Mouse (Mus musculus) heart, embryonic 14.5 days (tissue): ENCODE measurements around the gene Rpain. TPM values are rescaled to one million over a fixed set of nuclear protein-coding genes. Genes with fewer than 3 reads are reported as not detected.
A peak's percentile ranks its signal among the peaks of the same experiment; 100 is the strongest.

Experiments
- ATAC-seq: fragments of 200-750 bp; cut with Nextera tagmentation; 2 replicates; pipeline ENCODE4 v1.8.0; 2017; ENCODE audit warnings: low read depth, moderate TSS enrichment; ENCODE audit not compliant: insufficient number of reproducible peaks, insufficient read depth, low FRiP score
- H3K27ac ChIP-seq, 2 experiments: fragments of 200-500 bp in 1 of 2; fragments of 300-500 bp in 1 of 2; sonication (generic) in 1 of 2; replicated peaks in 1 of 2; 2 replicates each; pipeline ENCODE4 v1.5.1; 2012 to 2014; ENCODE audit warnings: low read depth in 2 of 2, low read length in 2 of 2, control low read depth in 1 of 2, mild to moderate bottlenecking in 1 of 2, mixed read lengths in 1 of 2; ENCODE audit not compliant: control insufficient read depth in 1 of 2, insufficient read depth in 1 of 2
- H3K27me3 ChIP-seq: fragments of 300-500 bp; sonication (generic); 2 replicates; pipeline ENCODE4 v1.6.1; 2014; ENCODE audit warnings: mild to moderate bottlenecking, low read length, control low read depth; ENCODE audit not compliant: control insufficient read depth, insufficient read depth
- H3K36me3 ChIP-seq: fragments of 300-500 bp; sonication (generic); 2 replicates; pipeline ENCODE4 v1.6.1; 2014; ENCODE audit warnings: mild to moderate bottlenecking, control low read depth, low read length, mixed read lengths; ENCODE audit not compliant: control insufficient read depth, insufficient read depth
- H3K4me1 ChIP-seq, 2 experiments: fragments of 200-500 bp in 1 of 2; fragments of 300-500 bp in 1 of 2; sonication (generic) in 1 of 2; 2 replicates each; pipeline ENCODE4 v1.6.1; 2012 to 2014; ENCODE audit warnings: low read length in 2 of 2, control low read depth in 1 of 2, mixed read lengths in 1 of 2; ENCODE audit not compliant: control insufficient read depth in 2 of 2, insufficient read depth in 2 of 2
- H3K4me2 ChIP-seq: fragments of 300-500 bp; sonication (generic); 2 replicates; pipeline ENCODE4 v1.6.1; 2014; ENCODE audit warnings: mild to moderate bottlenecking, low read length
- H3K4me3 ChIP-seq, 2 experiments: fragments of 200-500 bp in 1 of 2; fragments of 300-500 bp in 1 of 2; sonication (generic) in 1 of 2; 2 replicates each; pipeline ENCODE4 v1.5.1; 2012 to 2014; ENCODE audit warnings: low read length in 2 of 2, mild to moderate bottlenecking in 2 of 2, control low read depth in 1 of 2, low read depth in 1 of 2, moderate library complexity in 1 of 2; ENCODE audit not compliant: control insufficient read depth in 1 of 2, insufficient read depth in 1 of 2
- H3K9ac ChIP-seq: fragments of 300-500 bp; sonication (generic); 2 replicates; pipeline ENCODE4 v1.6.1; 2014; ENCODE audit warnings: mild to moderate bottlenecking, low read length
- H3K9me3 ChIP-seq: fragments of 300-500 bp; sonication (generic); 2 replicates; pipeline ENCODE4 v1.6.1; 2016; ENCODE audit warnings: low read length, control low read depth; ENCODE audit not compliant: control insufficient read depth
- WGBS: fragments of 180-500 bp; shearing (Covaris S2); extraction: QIAGEN DNeasy Blood & Tissue Kit; methylation state at CpG from one replicate; pipeline ENCODE4 v1.1.7; 2014; 5-methylcytosine and 5-hydroxymethylcytosine counted together
- polyA plus RNA-seq: library from polyadenylated mRNA; unstranded; fragments of >200 nt; fragmentation: Nextera tagmentation; extraction: Ambion mirVana; gene quantifications from 2 replicates; pipeline ENCODE4 v1.2.1, GENCODE M21; 2014

Gene Rpain
- 53.6 and 63.1 TPM in 2 replicates for polyA plus RNA-seq

DNA sequence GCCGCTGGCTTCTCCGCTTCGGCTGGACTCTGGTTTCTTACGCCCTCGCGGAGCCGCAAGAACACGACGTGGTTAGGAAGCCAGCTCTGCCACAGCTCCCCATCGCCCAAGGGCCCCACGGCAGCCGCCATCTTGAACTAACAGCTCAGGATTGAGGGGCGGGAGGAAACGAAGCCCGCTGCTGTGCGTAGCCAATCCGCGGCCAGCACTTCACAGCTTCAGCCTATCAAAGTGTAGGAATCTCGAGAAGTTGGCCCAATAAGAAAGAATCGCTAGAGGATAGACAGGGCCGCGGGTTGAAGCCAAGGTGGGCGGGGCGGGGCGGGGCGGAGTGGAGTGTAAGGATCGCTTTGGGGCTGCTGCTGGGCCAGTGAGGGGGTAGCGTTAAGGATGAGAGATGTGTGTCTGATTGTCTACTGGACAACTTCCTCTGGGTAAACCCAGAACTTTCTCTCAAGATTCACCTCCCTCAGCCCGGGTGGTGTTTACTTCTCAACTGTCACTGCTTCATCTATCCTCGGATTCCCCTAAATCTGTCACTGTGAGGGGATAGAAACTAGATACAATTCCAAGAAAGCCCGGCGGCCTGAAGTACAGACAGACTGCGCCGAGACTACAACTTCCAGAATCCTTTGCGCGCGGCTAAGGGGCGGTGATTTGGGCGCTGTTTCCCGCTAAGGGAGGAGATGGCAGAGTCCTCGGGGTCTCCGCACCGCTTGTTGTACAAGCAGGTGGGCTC is at the start of gene Rpain, which contains the start of gene Nup88:
TSS of gene Rpain (plus strand) at position 393 of the 739 bp plus-strand sequence.
TSS of gene Nup88 (minus strand) at position 153 of the 739 bp plus-strand sequence.
- WGBS, result under 1% methylated on average over 42 of the region's 43 CpGs
- peaks cover 53% of the 10 kb centered on the region for H3K36me3 ChIP-seq

DNA sequence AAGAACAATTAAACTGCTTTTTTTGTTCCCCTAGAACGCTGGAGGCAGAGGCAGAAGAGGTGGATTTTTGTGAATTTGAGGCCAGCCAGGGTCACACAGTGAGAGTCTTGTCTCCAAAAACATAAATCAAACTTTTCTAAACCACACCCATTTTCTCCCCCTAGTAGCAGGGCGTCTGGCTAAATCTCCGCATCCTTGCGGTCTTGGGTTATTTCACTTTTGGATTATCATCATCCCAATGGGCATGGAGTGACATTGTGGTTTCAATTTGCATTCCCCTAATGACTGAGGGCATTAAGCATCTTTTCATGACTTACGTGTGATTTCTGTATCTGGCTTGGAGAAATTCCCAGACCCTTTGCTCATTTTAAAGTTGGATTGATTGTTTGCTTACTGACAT is 38.6 kb upstream of the Rpain start:
- Histone ChIP-seq H3K27me3 (no peaks in the 10 kb centered on the region), H3K4me1 (no peaks in the 10 kb centered on the region), H3K4me2 (no peak overlapping the region), H3K9me3 (no peaks in the 10 kb centered on the region), H3K36me3 (peaks cover 73% of the 10 kb centered on the region), H3K9ac (no peak overlapping the region), H3K4me3 (no peak overlapping the region), H3K27ac (no peak overlapping the region)
- ATAC-seq, result no peak
- 94% methylated on average over 5 of the region's 5 CpGs for WGBS

More for the DNA sequence above, at the start of gene Rpain, which contains the start of gene Nup88:
- ATAC-seq, result peak; percentile 95
- peak within 1 kb of the TSS; percentile 78 to 88 for H3K4me3 ChIP-seq
- H3K9ac ChIP-seq, result peak within 1 kb of the TSS; percentile 97
- H3K27me3 ChIP-seq, result no peaks in the 10 kb centered on the region
- H3K27ac ChIP-seq, result peak within 1 kb of the TSS; percentile 83 to 92
- peaks cover 7 to 18% of the 10 kb centered on the region in 2 experiments for H3K4me1 ChIP-seq
- H3K9me3 ChIP-seq, result no peaks in the 10 kb centered on the region
- peak within 1 kb of the TSS; percentile 90 for H3K4me2 ChIP-seq

DNA sequence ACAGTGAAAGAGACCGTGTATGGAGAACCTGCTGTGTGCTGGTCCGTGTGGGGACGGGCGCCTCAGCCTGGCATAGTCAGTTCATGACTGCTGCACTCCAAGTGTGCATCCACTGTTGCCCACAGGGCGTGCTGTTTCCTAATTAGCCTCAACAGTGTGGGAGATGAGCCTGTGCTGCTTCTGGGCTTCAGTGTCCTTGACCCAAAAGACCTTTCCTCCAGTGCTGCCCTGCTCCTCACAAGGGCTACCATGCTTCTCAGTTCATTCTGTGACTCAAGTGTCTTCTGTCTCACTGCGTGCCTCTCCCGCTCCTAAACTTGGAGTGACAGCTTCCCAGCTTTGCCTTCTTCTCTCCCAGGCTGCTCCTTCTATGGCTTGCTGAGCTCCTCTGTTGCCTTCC is 34.7 kb upstream of the Rpain start:
- WGBS, result 91% methylated on average over 7 of the region's 7 CpGs
- no peak for ATAC-seq
- no peak overlapping the region for H3K4me3 ChIP-seq
- H3K9me3 ChIP-seq, result no peaks in the 10 kb centered on the region
- no peak overlapping the region for H3K9ac ChIP-seq
- no peaks in the 10 kb centered on the region for H3K27me3 ChIP-seq
- H3K36me3 ChIP-seq, result peaks cover 83% of the 10 kb centered on the region
- no peaks in the 10 kb centered on the region for H3K4me1 ChIP-seq
- H3K27ac ChIP-seq, result no peak overlapping the region
- H3K4me2 ChIP-seq, result no peak overlapping the region

DNA sequence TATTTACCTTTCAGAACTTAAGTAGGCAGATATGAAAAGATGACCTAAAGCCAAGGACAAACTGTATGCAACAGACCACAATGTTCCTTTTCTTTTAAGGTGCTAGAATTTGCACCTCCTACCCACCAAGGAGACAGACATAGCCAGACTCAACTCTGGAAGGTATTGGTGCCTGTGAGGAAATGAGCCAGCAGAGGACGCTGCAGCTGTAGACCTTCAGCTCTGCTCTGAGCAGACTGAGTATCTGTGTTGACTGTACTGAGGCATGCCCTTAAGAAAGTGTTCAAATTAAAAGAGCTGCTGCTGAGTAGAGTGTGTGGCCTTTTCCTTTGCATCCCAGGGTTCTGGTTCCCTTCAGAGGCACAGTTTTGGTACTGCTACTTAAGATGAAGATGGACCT is 27.4 kb upstream of the Rpain start:
- Histone ChIP-seq H3K36me3 (peaks cover 98% of the 10 kb centered on the region), H3K4me1 (no peaks in the 10 kb centered on the region), H3K9ac (no peak overlapping the region), H3K9me3 (no peaks in the 10 kb centered on the region), H3K27ac (no peak overlapping the region), H3K4me3 (no peak overlapping the region), H3K27me3 (no peaks in the 10 kb centered on the region), H3K4me2 (no peak overlapping the region)
- 94% methylated on average over 1 of the region's 1 CpGs for WGBS
- ATAC-seq, result no peak

DNA sequence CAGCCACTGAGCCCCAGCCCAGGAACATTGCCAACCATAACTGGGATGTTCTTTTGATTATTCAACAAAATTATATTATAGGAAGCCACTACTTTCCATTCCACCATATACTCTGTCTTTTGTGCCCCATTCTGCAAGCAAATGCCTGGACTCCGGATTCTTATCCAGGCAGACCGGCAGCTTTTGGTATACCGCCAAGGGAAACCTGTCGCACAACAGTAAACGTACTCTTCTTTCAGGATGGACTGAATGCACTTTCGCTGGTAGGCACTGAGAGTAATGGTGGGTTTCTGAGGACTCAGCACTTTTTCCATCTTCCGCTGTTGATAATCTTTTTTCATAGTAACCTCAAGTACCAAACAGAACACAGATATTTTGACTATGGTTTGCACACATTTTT is 26.4 kb upstream of the Rpain start:
- H3K9ac ChIP-seq, result no peak overlapping the region
- H3K36me3 ChIP-seq, result peaks cover 99% of the 10 kb centered on the region
- 94% methylated on average over 7 of the region's 7 CpGs for WGBS

DNA sequence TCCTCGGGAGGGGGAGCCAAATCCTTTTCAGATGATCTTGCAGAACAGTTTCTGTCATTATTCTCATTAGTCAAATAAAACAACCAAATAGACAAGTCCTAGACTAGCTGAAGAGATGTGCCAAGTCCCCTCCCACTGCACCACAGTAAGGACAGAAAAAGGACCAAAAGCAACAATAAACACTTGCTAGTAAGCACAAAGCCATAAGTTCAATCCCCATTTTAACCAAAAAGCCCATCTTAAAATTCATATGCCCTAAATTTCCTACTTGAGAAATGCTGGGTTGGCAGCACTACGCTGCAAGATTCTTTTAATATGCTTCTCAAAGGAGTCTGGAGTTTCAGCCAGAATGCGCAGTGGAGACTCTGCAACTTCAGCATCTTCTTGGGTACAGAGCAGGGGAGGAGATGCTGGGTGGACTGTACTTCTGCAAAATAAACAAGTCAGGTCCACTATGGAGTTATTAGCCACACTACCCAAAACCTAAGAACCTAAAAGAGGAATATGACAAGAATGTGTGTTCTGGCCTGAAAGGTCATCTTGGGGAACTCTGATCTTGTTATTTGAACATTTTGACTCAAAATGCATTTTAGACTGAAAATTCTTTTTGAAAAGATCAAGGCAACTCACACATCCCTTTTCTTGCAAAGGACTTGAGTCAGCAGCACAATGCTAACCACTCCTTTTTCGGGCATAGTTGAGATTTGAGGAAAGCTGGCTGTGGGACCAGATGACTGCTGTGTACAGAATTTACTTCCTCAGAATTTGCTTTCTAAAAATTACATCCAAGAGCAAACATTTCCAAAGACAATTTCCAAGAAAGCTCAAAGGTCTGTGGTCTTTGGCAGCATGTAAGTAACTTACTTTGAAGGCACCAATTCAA is 24.8 kb upstream of the Rpain start:
- Histone ChIP-seq H3K9me3 (no peaks in the 10 kb centered on the region), H3K27me3 (no peaks in the 10 kb centered on the region), H3K36me3 (peaks cover 99% of the 10 kb centered on the region), H3K4me1 (no peaks in the 10 kb centered on the region), H3K27ac (no peak overlapping the region), H3K4me2 (no peak overlapping the region), H3K9ac (no peak overlapping the region), H3K4me3 (no peak overlapping the region)
- no peak for ATAC-seq
- 92% methylated on average over 4 of the region's 4 CpGs for WGBS

More for the DNA sequence above, 26.4 kb upstream of the Rpain start:
- H3K4me3 ChIP-seq, result no peak overlapping the region
- H3K27ac ChIP-seq, result no peak overlapping the region
- no peaks in the 10 kb centered on the region for H3K9me3 ChIP-seq
- no peak overlapping the region for H3K4me2 ChIP-seq
- H3K27me3 ChIP-seq, result no peaks in the 10 kb centered on the region
- ATAC-seq, result no peak
- H3K4me1 ChIP-seq, result no peaks in the 10 kb centered on the region

DNA sequence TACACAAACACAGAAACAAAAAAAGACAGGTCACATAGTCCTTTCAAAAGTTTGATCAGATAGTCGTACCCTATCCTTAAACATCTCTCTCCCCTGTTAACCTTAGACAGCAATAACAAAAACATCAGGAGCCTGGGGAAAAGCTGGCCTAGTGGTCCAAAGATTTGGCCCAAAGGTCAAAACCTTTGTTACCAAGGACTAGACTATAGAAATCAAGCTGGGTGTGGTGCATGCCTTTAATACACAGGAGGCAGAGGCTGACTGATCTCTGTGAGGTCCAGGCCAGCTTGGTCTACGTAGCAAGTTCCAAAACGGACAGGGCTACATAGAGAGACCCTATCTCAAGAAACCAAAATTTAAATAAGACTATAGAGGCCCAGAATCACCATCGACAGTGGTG is 15.3 kb upstream of the Rpain start:
- Histone ChIP-seq H3K4me2 (no peak overlapping the region), H3K4me3 (no peak overlapping the region), H3K27ac (no peak overlapping the region), H3K9me3 (no peaks in the 10 kb centered on the region), H3K27me3 (no peaks in the 10 kb centered on the region), H3K4me1 (no peaks in the 10 kb centered on the region), H3K36me3 (peaks cover 99% of the 10 kb centered on the region), H3K9ac (no peak overlapping the region)
- WGBS, result 91% methylated on average over 4 of the region's 4 CpGs
- no peak for ATAC-seq
